Mouse (Mus musculus): Measurements from ENCODE around the gene Ntn5.

Ntn5 gene

GRCm38 (mm10) chr7:45725713-45726112 is 41.9 kb downstream of the Ntn5 start, which contains the start of gene Spaca4:
Gene Spaca4, minus strand, starts transcription at chr7:45725813.
- DNase-seq (ENCODE audit: low read depth, low spot score): no peak

DNA sequence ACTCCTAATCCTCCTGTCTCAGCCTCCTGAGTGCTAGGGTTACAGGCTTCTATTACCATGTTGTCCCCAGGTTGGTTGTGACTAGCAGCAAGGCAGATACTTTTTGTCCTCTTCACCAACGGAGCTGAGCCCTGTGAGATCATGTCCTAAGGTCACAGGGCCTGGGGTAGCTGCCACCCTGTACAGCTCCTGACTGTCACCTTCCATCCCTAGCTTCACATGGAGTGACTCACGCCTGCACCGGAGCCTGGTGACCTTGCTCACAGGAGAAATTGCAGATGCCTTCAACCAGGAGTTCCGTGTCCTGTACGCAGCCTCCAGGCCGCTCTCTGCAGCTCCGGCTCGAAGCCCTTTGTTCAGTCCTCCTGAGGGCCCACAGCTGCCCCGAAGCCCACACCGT is 42.6 kb downstream of the Ntn5 start:
- DNase-seq (ENCODE audit: low read depth, low spot score): no peak

DNA sequence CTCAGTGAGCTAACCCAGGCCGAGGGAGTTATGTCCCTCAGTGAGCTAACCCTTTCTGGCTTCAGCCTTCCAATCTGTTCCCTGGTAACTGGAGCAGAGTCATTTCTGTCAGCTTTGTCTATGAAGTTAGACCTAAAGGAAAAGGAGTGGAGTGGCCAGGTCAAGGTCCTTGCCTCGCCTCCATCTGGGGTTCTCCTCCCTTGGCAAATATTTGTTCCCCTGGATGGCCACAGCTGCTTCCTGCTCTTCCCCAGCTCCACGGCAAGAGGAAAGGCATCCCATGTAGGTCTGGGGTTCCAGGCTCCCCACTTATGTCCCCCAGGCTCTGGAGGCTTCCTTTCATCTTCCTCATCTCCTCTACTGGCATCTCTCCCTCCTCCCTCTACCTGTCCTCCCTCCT is 43.8 kb downstream of the Ntn5 start:
- DNase-seq (ENCODE audit: low read depth, low spot score): no peak

DNA sequence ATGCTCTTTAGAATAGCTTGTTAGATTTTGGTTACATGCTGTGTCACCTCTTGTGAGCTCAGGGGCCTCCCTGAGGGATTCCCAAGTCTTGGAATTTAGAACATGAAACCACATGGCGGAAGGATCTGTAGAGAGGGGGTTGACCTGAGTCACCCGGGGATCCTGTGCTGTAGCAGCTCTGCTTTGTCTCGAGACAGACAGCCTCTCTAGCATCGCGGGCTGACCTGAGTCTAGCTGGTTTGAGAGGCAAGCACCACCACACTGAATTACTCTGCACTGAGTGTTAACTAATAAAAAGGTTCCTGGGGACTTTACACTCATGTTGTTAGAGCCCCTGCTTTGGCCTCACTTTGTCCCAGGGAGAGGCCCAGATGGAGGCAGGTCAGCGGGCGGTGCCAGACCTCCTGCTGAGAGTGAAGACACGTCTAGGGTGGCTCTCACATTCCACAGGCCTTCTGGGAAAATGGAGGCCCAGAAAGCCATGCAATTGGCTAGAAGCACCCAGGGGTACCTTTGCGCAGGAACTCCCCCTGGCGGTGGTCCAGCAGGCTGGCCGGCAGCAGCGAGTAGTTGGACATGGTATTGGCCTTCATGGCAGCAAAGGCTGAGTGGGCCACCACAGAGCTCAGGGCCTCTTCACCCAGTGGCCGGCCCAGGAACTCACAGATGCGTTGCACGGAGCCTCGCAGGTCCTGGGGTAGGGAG is 47.1 kb downstream of the Ntn5 start:
- no peak for DNase-seq (ENCODE audit: low read depth, low spot score)

GRCm38 (mm10) chr7:45733477-45733876 is 49.7 kb downstream of the Ntn5 start:
- DNase-seq (ENCODE audit: low read depth, low spot score): no peak

GRCm38 (mm10) chr7:45739162-45739763 is 55.4 kb downstream of the Ntn5 start:
- DNase-seq (ENCODE audit: low read depth, low spot score): peak; percentile 76

DNA sequence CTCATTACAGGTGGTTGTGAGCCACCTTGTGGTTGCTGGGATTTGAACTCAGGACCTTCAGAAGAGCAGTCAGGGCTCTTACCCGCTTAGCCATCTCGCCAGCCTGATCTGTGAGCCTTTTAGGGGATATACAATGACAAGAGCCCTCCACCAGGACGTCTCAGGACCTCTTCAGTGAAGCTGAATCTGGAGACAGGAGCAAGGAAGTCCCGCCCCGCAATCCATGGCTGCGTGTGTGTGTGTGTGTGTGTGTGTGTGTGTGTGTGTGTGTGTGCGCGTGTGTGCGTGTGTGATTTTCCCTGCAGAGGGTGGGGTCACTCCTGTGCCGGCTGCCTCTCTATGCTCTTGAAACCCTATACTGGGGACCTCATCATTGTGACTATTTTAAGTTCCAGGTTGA is 56.0 kb downstream of the Ntn5 start:
- DNase-seq (ENCODE audit: low read depth, low spot score): no peak

DNA sequence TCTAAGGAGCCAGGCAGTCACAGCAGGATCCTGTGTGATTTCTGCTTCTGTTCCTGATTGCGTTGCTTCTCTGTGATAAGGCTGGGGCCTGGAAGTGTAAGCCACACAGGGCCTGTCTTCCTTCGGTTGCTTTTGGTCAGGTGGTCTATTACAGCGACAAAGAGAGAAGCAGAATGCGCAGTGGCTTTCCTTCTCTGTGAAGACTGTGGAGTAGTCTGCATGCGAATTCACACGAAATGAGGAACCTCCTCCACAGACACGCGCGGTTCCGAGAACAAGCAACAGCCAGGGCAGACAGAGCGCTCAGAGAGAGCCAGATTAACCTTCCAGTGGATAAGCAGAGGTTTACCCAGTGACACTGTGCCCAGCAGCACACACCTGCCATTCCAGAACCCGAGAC is 57.5 kb downstream of the Ntn5 start:
- no peak for DNase-seq (ENCODE audit: low read depth, low spot score)

- no peak for DNase-seq (ENCODE audit: low read depth, low spot score)
Measured at GRCm38 (mm10) chr7:45741777-45742176, 58.0 kb downstream of the Ntn5 start.

DNA sequence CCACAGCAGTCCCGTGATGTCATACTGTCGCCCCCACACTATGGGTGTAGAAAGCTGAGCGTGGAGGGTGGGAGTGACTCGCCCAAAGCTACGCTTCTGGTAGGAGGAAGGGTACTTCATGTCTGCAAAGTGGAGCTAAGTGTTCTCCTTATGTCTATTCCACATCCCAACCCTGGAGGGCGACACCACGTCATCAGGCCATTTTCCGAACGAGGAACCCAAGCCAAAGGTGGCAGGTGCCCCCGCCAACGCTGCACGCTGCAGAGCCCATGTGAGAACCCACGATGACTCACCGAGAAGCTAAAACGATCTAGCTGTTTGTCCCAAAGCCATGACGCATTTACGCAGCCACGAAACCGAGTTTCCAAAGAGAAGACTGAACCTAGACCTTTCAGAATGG is 58.5 kb downstream of the Ntn5 start:
- no peak for DNase-seq (ENCODE audit: low read depth, low spot score)

All from embryo, embryonic 11.5 days (tissue).